Mouse (Mus musculus) stomach, postnatal 0 days (tissue): ENCODE results near the gene Gm28635. TPM values are rescaled to one million over a fixed set of nuclear protein-coding genes. Genes with fewer than 3 reads are reported as not detected.

Experiments
- ATAC-seq: fragments of 200-750 bp; cut with Nextera tagmentation; 2 replicates; pipeline ENCODE4 v1.8.0; 2017; ENCODE audit not compliant: low FRiP score, low TSS enrichment
- DNase-seq: peaks from one replicate; pipeline ENCODE4 v3.0.0-alpha.2; 2016; ENCODE audit warnings: low spot score
- H3K27ac ChIP-seq: fragments of 300-500 bp; sonication (generic); replicated peaks from 2 replicates; pipeline ENCODE4 v1.5.1; 2014; ENCODE audit warnings: mild to moderate bottlenecking, control low read depth
- H3K27me3 ChIP-seq: fragments of 300-500 bp; sonication (generic); 2 replicates; pipeline ENCODE4 v1.6.1; 2014; ENCODE audit warnings: low read length; ENCODE audit not compliant: control insufficient read depth, insufficient read depth
- H3K36me3 ChIP-seq: fragments of 300-500 bp; sonication (generic); 2 replicates; pipeline ENCODE4 v1.6.1; 2014; ENCODE audit warnings: low read length, mixed read lengths; ENCODE audit not compliant: control insufficient read depth, insufficient read depth
- H3K4me1 ChIP-seq: fragments of 300-500 bp; sonication (generic); replicated peaks from 2 replicates; pipeline ENCODE4 v1.6.1; 2014; ENCODE audit warnings: antibody characterized with exemption; ENCODE audit not compliant: control insufficient read depth, insufficient read depth
- H3K4me2 ChIP-seq: fragments of 300-500 bp; sonication (generic); replicated peaks from 2 replicates; pipeline ENCODE4 v1.6.1; 2014; ENCODE audit warnings: low read depth, mild to moderate bottlenecking, control low read depth, moderate library complexity
- H3K4me3 ChIP-seq: fragments of 300-500 bp; sonication (generic); 2 replicates; pipeline ENCODE4 v1.5.1; 2014; ENCODE audit warnings: low read depth, low read length, control low read depth
- H3K9ac ChIP-seq: fragments of 300-500 bp; sonication (generic); 2 replicates; pipeline ENCODE4 v1.6.1; 2014; ENCODE audit warnings: mild to moderate bottlenecking, low read length, control low read depth, mixed read lengths
- H3K9me3 ChIP-seq: fragments of 300-500 bp; sonication (generic); 2 replicates; pipeline ENCODE4 v1.6.1; 2016; ENCODE audit warnings: low read length; ENCODE audit not compliant: control insufficient read depth
- CTCF ChIP-seq: IDR thresholded peaks from 2 replicates; pipeline ENCODE4 v1.5.1; 2016; ENCODE audit warnings: antibody characterized with exemption, low read depth, mild to moderate bottlenecking, moderate library complexity
- EP300 ChIP-seq: optimal IDR thresholded peaks from 2 replicates; pipeline ENCODE3; 2016; ENCODE audit warnings: antibody characterized with exemption
- WGBS: fragments of 180-500 bp; shearing (Covaris S2); extraction: QIAGEN DNeasy Blood & Tissue Kit; methylation state at CpG from one replicate; pipeline ENCODE4 v1.1.7; 2014; 5-methylcytosine and 5-hydroxymethylcytosine counted together
- polyA plus RNA-seq: library from polyadenylated mRNA; unstranded; fragments of >200 nt; fragmentation: Nextera tagmentation; extraction: Ambion mirVana; gene quantifications from 2 replicates; pipeline ENCODE4 v1.2.1, GENCODE M21; 2015

The Gm28635 gene
- polyA plus RNA-seq, 1 experiment from 2014 or later, result not detected

DNA sequence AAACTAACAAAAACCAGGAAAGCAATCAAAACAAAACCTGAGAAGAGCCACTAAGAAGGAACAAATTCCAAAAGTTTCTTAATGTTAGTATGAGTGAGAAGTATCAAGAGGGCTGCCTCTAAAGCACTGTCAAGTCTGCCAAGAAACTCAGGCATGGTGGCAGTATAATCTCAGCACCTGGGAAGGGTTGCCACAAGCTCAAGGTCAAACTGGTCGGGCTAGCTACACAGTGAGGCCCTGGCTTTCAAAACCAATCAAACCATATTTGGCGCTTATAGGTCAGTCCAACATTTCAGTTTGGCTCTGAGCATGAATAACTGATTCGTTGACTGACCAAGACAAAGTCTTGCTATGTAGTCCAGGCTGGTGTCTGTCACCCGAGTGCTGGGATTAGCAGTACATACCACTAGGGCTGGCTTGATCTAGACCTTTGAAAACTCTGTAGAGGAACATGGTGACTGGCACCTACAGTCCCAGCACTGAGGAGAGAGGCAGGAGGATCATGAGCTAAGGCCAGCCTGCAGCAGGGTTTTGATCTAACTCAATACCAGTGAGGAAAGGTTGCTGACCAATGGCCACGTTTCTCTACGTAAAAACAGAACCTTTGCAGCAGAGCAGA lies 78.5 kb downstream of the Gm28635 start:
- no peak overlapping the region for H3K4me2 ChIP-seq
- no peak overlapping the region for H3K4me3 ChIP-seq
- H3K27ac ChIP-seq, result no peak overlapping the region
- 87% methylated on average over 6 of the region's 6 CpGs for WGBS
- no peaks in the 10 kb centered on the region for H3K4me1 ChIP-seq
- ATAC-seq (peak; percentile 62; the same call in 1 of the 2 replicates), DNase-seq (no peak)
- H3K36me3 ChIP-seq, result peaks cover 16% of the 10 kb centered on the region
- H3K9me3 ChIP-seq, result no peaks in the 10 kb centered on the region
- TF ChIP-seq CTCF (no peak), EP300 (no peak)
- H3K9ac ChIP-seq, result no peak overlapping the region
- H3K27me3 ChIP-seq, result no peaks in the 10 kb centered on the region

DNA sequence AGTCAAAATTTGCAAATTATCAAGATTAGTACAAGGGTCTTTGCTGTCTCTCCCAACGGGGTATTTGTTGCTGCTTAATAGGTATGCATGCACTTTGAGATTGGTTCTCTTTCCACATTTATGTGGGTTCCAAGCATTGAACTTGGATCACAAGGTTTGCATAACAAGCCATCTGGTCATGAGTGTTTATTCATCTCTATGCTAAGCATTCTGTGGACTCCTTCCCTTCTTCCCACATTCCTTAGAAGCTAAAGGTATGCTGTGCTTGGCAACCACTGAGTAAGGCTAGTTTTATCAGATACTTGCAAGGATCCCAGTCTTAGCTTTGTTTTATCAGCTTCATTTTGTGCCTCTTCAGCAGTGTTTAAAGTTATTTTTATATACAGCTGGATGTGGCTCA lies 80.7 kb downstream of the Gm28635 start:
- 97% methylated on average over 1 of the region's 1 CpGs for WGBS
- no peak overlapping the region for H3K27ac ChIP-seq
- no peaks in the 10 kb centered on the region for H3K4me1 ChIP-seq
- TF ChIP-seq CTCF (no peak), EP300 (no peak)
- DNase-seq (no peak), ATAC-seq (no peak)
- no peak overlapping the region for H3K9ac ChIP-seq
- H3K4me2 ChIP-seq, result no peak overlapping the region
- H3K36me3 ChIP-seq, result peaks cover 9% of the 10 kb centered on the region
- no peaks in the 10 kb centered on the region for H3K27me3 ChIP-seq
- H3K9me3 ChIP-seq, result no peaks in the 10 kb centered on the region
- H3K4me3 ChIP-seq, result no peak overlapping the region

DNA sequence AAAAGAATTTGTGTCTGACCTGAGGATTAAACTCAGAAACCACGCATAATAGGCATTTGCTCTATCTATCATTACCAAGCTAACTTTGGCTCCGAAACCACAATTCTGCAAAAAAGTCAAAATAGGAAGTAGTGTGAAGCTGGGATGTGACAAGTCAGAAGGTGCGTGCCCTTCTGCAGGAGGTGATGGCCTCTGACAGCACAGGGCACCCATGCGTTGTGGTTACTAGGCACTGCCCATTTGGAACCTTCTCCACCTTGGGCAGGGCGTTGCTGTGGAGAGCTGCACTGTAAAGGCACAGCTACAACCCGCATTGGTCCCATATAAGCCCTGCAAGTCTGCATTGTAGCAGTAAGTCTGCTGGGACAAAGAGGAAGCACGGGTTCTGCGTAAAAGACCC lies 85.0 kb downstream of the Gm28635 start:
- Histone ChIP-seq H3K9me3 (no peaks in the 10 kb centered on the region), H3K4me3 (no peak overlapping the region), H3K9ac (no peak overlapping the region), H3K36me3 (peaks cover 6% of the 10 kb centered on the region; the same call in 1 of the 2 replicates), H3K4me2 (no peak overlapping the region), H3K4me1 (no peaks in the 10 kb centered on the region), H3K27ac (no peak overlapping the region), H3K27me3 (no peaks in the 10 kb centered on the region)
- TF ChIP-seq EP300, result no peak
- TF ChIP-seq CTCF, result no peak
- 89% methylated on average over 8 of the region's 8 CpGs for WGBS
- ATAC-seq, result peak; percentile 21; the same call in 1 of the 2 replicates
- no peak for DNase-seq

DNA sequence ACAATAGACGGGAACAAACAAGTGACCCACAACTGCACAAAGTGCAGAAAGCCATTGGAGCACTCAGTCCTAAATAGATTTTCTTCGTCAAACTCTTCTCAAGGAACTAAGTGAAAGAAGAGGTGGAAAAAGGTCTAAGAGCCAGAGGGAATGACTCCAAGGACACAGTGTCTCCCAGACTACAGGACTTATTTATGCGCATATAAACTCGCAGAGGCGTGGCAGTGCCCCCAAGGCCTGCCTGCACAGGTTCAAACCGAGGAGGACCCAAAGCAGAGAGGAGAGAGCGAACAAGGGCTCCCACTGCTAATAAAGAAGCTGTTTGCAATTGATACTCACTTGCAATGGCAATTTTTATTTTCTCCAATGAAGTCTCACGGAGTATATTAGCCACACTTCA lies 92.1 kb downstream of the Gm28635 start:
- DNase-seq (no peak), ATAC-seq (no peak)
- Histone ChIP-seq H3K9ac (no peak overlapping the region), H3K27ac (no peak overlapping the region), H3K4me3 (no peak overlapping the region), H3K27me3 (no peaks in the 10 kb centered on the region), H3K36me3 (no peaks in the 10 kb centered on the region; the same call in 1 of the 2 replicates), H3K4me1 (no peaks in the 10 kb centered on the region), H3K9me3 (no peaks in the 10 kb centered on the region), H3K4me2 (no peak overlapping the region)
- TF ChIP-seq CTCF, result no peak
- TF ChIP-seq EP300, result no peak
- 89% methylated on average over 8 of the region's 8 CpGs for WGBS

DNA sequence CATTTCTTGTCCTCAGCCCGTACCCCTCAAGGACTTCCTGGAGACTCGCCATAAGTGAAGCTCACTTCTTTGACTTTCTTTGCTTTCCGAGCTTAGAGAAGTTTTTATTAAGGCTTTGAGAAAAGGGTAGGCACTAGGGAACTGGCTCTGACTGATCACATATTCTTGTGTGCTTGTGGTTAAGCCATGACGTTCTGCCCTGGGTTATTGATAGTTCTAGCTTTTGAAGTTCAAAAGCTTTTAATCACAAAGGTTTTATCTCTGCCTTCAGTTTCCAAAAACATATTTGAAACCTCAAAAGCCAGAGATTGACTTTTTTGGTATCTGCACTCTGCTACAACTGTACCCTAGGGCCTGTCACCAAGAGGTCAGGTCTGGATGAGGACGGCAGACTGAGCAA lies 95.6 kb downstream of the Gm28635 start:
- Histone ChIP-seq H3K4me2 (no peak overlapping the region), H3K9me3 (no peaks in the 10 kb centered on the region), H3K4me1 (no peaks in the 10 kb centered on the region), H3K36me3 (no peaks in the 10 kb centered on the region), H3K4me3 (no peak overlapping the region), H3K27ac (no peak overlapping the region), H3K9ac (no peak overlapping the region), H3K27me3 (no peaks in the 10 kb centered on the region)
- no peak for TF ChIP-seq CTCF
- TF ChIP-seq EP300, result no peak
- DNase-seq, result no peak
- no peak for ATAC-seq
- 53% methylated on average over 5 of the region's 5 CpGs for WGBS

DNA sequence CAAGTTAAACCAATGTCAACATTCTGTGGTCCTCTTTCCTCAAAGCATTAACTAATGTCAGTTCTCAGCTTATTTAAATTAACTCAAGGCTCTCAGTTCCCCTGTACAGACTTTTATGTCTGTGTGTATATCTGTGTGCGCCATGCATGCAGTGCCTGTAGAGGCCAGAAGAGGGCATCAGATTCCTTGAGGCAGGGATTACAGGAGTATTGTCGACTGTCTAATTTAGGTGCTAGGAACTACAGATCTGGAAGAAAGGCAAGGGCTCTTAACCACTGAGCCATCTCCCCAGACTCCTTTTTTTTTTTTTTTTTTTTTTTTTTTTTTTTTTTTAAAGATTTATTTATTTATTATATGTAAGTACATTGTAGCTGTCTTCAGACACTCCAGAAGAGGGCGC lies 96.6 kb downstream of the Gm28635 start:
- H3K4me3 ChIP-seq, result no peak overlapping the region
- no peaks in the 10 kb centered on the region for H3K9me3 ChIP-seq
- no peak for DNase-seq
- H3K4me1 ChIP-seq, result no peaks in the 10 kb centered on the region
- H3K4me2 ChIP-seq, result no peak overlapping the region
- TF ChIP-seq CTCF, result peak; percentile 51
- no peak for TF ChIP-seq EP300
- H3K27ac ChIP-seq, result no peak overlapping the region
- WGBS, result 89% methylated on average over 2 of the region's 3 CpGs
- H3K36me3 ChIP-seq, result no peaks in the 10 kb centered on the region
- no peak overlapping the region for H3K9ac ChIP-seq
- no peak for ATAC-seq
- H3K27me3 ChIP-seq, result no peaks in the 10 kb centered on the region
